ENCODE assay signal across 18 mouse cellular contexts in the genomic region with DNA sequence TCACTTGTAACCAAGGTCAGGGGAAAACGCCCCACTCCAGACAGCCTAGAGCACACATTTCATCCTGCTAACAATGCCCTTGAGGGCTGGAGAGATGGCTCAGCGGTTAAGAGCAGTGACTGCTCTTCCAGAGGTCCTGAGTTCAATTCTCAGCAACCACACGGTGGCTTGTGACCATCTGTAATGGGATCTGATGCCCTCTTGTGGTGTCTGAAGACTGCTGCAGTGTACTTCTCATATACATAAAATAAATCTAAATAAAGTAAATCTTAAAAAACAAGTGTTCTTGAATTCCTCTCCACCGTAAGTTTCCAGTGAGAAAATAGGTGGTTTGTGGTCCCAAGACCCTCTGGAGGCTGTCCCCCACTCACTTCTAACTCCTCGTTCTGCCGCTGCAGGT. TPM values are rescaled to one million over a fixed set of nuclear protein-coding genes. Genes with fewer than 3 reads are reported as not detected.
DNase-seq lines count a peak whose midpoint lies in the region; ATAC-seq and TF ChIP-seq lines count a peak whose summit lies in the region.
"Had no signal": no experiment of that assay in that cellular context is flagged by ENCODE, and none has a peak within 500 bp of the region (broad histone marks: within the 10 kb centered on the region; RNA-seq: fewer than 3 reads in every experiment).

No protein-coding gene starts in this region.

- H3K4me3 ChIP-seq in intestine, postnatal 0 days (ENCODE audit: low read depth, low read length), result no peak overlapping the region
- H3K4me3 ChIP-seq in intestine, embryonic 15.5 days (replicated peaks), result no peak overlapping the region
- H3K4me3 ChIP-seq in lung, postnatal 0 days (ENCODE audit: low read depth, low read length), result no peak overlapping the region
- no peak overlapping the region for H3K4me3 ChIP-seq in ES-Bruce4 (ENCODE audit: low read depth, low read length)
- no peak overlapping the region for H3K4me3 ChIP-seq in stomach, postnatal 0 days (ENCODE audit: low read depth, low read length)
- H3K4me3 ChIP-seq: embryonic facial prominence, embryonic 10.5 days; hindbrain, embryonic 13.5 days; limb, embryonic 15.5 days; midbrain, embryonic 12.5 days; myocyte; stomach, embryonic 15.5 days had no signal

- H3K27me3 ChIP-seq in intestine, postnatal 0 days (replicated peaks; ENCODE audit: control insufficient read depth, insufficient read depth, low read length), result no peaks in the 10 kb centered on the region
- H3K27me3 ChIP-seq in intestine, embryonic 15.5 days (replicated peaks), result no peaks in the 10 kb centered on the region
- no peaks in the 10 kb centered on the region for H3K27me3 ChIP-seq in lung, postnatal 0 days (replicated peaks; ENCODE audit: insufficient read depth, low read length)
- H3K27me3 ChIP-seq in ES-Bruce4 (ENCODE audit: control insufficient read depth, insufficient read depth, low read length, poor library complexity, severe bottlenecking), result no peaks in the 10 kb centered on the region
- no peaks in the 10 kb centered on the region for H3K27me3 ChIP-seq in stomach, postnatal 0 days (ENCODE audit: control insufficient read depth, insufficient read depth, low read length)
- H3K27me3 ChIP-seq: hindbrain, embryonic 13.5 days; limb, embryonic 15.5 days; midbrain, embryonic 12.5 days; stomach, embryonic 15.5 days had no signal

- H3K4me1 ChIP-seq in intestine, postnatal 0 days (replicated peaks; ENCODE audit: control insufficient read depth, insufficient read depth, low read length), result no peaks in the 10 kb centered on the region
- H3K4me1 ChIP-seq in intestine, embryonic 15.5 days (replicated peaks), result no peaks in the 10 kb centered on the region
- no peaks in the 10 kb centered on the region for H3K4me1 ChIP-seq in lung, postnatal 0 days (ENCODE audit: insufficient read depth, low read depth, low read length)
- no peaks in the 10 kb centered on the region for H3K4me1 ChIP-seq in ES-Bruce4 (ENCODE audit: control insufficient read depth, insufficient read depth, low read length)
- no peaks in the 10 kb centered on the region for H3K4me1 ChIP-seq in stomach, postnatal 0 days (replicated peaks; ENCODE audit: control insufficient read depth, insufficient read depth)
- H3K4me1 ChIP-seq: embryonic facial prominence, embryonic 10.5 days; limb, embryonic 15.5 days; stomach, embryonic 15.5 days had no signal

- no peak for ATAC-seq in intestine, postnatal 0 days
- ATAC-seq in intestine, embryonic 15.5 days, result no peak
- no peak for ATAC-seq in lung, postnatal 0 days
- ATAC-seq in stomach, postnatal 0 days (ENCODE audit: low FRiP score, low TSS enrichment), result no peak
- ATAC-seq: intestine, embryonic 16.5 days had no signal

- no peak for DNase-seq in lung, postnatal 0 days (ENCODE audit: low spot score)
- no peak for DNase-seq in lung, postnatal 4 days
- DNase-seq in stomach, postnatal 0 days (ENCODE audit: low spot score), result no peak
- no peak for DNase-seq in frontal cortex, postnatal 25 days (ENCODE audit: low spot score in 2 of 2)
- DNase-seq: adrenal gland, adult 8-10 months; cerebellum, adult 8-10 months; gastrocnemius, postnatal 36 days; lung, adult 2 months had no signal

- peak; percentile 47 for TF ChIP-seq CTCF in intestine, postnatal 0 days (IDR thresholded peaks at IDR 0.05; ENCODE audit: low read depth)
- peak; percentile 41 for TF ChIP-seq CTCF in lung, postnatal 0 days (IDR thresholded peaks at IDR 0.05)
- peak; percentile 5 for TF ChIP-seq CTCF in ES-Bruce4 (IDR thresholded peaks at IDR 0.05; ENCODE audit: low read depth, low read length)
- TF ChIP-seq CTCF in stomach, postnatal 0 days (IDR thresholded peaks at IDR 0.05; ENCODE audit: low read depth), result peak; percentile 54

- 87% methylated on average over 6 of the region's 6 CpGs for WGBS in intestine, postnatal 0 days
- WGBS in intestine, embryonic 15.5 days, result 92% methylated on average over 6 of the region's 6 CpGs
- 84% methylated on average over 6 of the region's 6 CpGs for WGBS in lung, postnatal 0 days
- WGBS in stomach, postnatal 0 days, result 86% methylated on average over 6 of the region's 6 CpGs

- no peak overlapping the region for H3K27ac ChIP-seq in intestine, postnatal 0 days (ENCODE audit: low read depth, low read length)
- no peak overlapping the region for H3K27ac ChIP-seq in intestine, embryonic 15.5 days
- H3K27ac ChIP-seq in lung, postnatal 0 days (ENCODE audit: low read length), result no peak overlapping the region
- H3K27ac ChIP-seq in ES-Bruce4 (ENCODE audit: insufficient read depth, low read length), result no peak overlapping the region
- no peak overlapping the region for H3K27ac ChIP-seq in stomach, postnatal 0 days (replicated peaks)
- H3K27ac ChIP-seq: embryonic facial prominence, embryonic 10.5 days; hindbrain, embryonic 13.5 days; limb, embryonic 15.5 days; midbrain, embryonic 12.5 days; stomach, embryonic 15.5 days had no signal

- peaks cover 83% of the 10 kb centered on the region for H3K36me3 ChIP-seq in intestine, postnatal 0 days (ENCODE audit: control insufficient read depth, insufficient read depth)
- H3K36me3 ChIP-seq in intestine, embryonic 15.5 days, result peaks cover 29% of the 10 kb centered on the region
- peaks cover 24% of the 10 kb centered on the region for H3K36me3 ChIP-seq in lung, postnatal 0 days (ENCODE audit: insufficient read depth, low read length)
- H3K36me3 ChIP-seq in ES-Bruce4 (ENCODE audit: control insufficient read depth, insufficient read depth, low read length, poor library complexity, severe bottlenecking), result peaks cover 4% of the 10 kb centered on the region; the same call in 1 of the 2 replicates
- H3K36me3 ChIP-seq in stomach, postnatal 0 days (ENCODE audit: control insufficient read depth, insufficient read depth, low read length), result peaks cover 24% of the 10 kb centered on the region

- H3K9ac ChIP-seq in intestine, postnatal 0 days (ENCODE audit: low read depth, low read length), result no peak overlapping the region
- no peak overlapping the region for H3K9ac ChIP-seq in intestine, embryonic 15.5 days
- no peak overlapping the region for H3K9ac ChIP-seq in lung, postnatal 0 days (replicated peaks; ENCODE audit: low read depth)
- no peak overlapping the region for H3K9ac ChIP-seq in ES-Bruce4 (ENCODE audit: low read depth, poor library complexity, severe bottlenecking)
- no peak overlapping the region for H3K9ac ChIP-seq in stomach, postnatal 0 days (ENCODE audit: low read length)
- H3K9ac ChIP-seq: hindbrain, embryonic 13.5 days; limb, embryonic 15.5 days; midbrain, embryonic 12.5 days; stomach, embryonic 15.5 days had no signal

- TF ChIP-seq POLR2A in ES-Bruce4 (IDR thresholded peaks at IDR 0.05; ENCODE audit: insufficient read depth, low read length), result no peak

- no peaks in the 10 kb centered on the region for H3K9me3 ChIP-seq in intestine, postnatal 0 days (ENCODE audit: control insufficient read depth)
- H3K9me3 ChIP-seq in intestine, embryonic 15.5 days, result no peaks in the 10 kb centered on the region
- no peaks in the 10 kb centered on the region for H3K9me3 ChIP-seq in lung, postnatal 0 days (ENCODE audit: low read length)
- peaks cover 12% of the 10 kb centered on the region for H3K9me3 ChIP-seq in ES-Bruce4 (replicated peaks; ENCODE audit: control insufficient read depth, insufficient read depth, low read length, poor library complexity, severe bottlenecking)
- H3K9me3 ChIP-seq in stomach, postnatal 0 days (ENCODE audit: control insufficient read depth, low read length), result no peaks in the 10 kb centered on the region
- H3K9me3 ChIP-seq: embryonic facial prominence, embryonic 10.5 days; hindbrain, embryonic 13.5 days; limb, embryonic 15.5 days; midbrain, embryonic 12.5 days; stomach, embryonic 15.5 days had no signal

- TF ChIP-seq EP300 in lung, postnatal 0 days (IDR thresholded peaks at IDR 0.05), result no peak
- TF ChIP-seq EP300 in ES-Bruce4 (IDR thresholded peaks at IDR 0.05; ENCODE audit: insufficient read depth, low read depth, low read length), result no peak
- no peak for TF ChIP-seq EP300 in stomach, postnatal 0 days (optimal IDR thresholded peaks at IDR 0.05)

- no peak overlapping the region for H3K4me2 ChIP-seq in intestine, postnatal 0 days (replicated peaks; ENCODE audit: low read depth)
- H3K4me2 ChIP-seq in intestine, embryonic 15.5 days (replicated peaks), result no peak overlapping the region
- H3K4me2 ChIP-seq in lung, postnatal 0 days (replicated peaks; ENCODE audit: low read depth, low read length), result no peak overlapping the region
- H3K4me2 ChIP-seq in stomach, postnatal 0 days (replicated peaks; ENCODE audit: low read depth), result no peak overlapping the region
- H3K4me2 ChIP-seq: hindbrain, embryonic 13.5 days; limb, embryonic 15.5 days; midbrain, embryonic 12.5 days; stomach, embryonic 15.5 days had no signal

RNA-seq across cellular contexts. Expression of a gene that starts 33.8 kb away (rescaled TPM):
- polyA plus RNA-seq in intestine, postnatal 0 days (2015; fragmentation: Nextera tagmentation; extraction: Ambion mirVana), result 57.4 and 66.2 TPM in 2 replicates
- polyA plus RNA-seq in intestine, embryonic 15.5 days (2015; fragmentation: Nextera tagmentation; extraction: Ambion mirVana), result 64.3 and 74.9 TPM in 2 replicates
- polyA plus RNA-seq in lung, postnatal 0 days (2015; fragmentation: Nextera tagmentation; extraction: Ambion mirVana), result 151 and 155 TPM in 2 replicates
- polyA plus RNA-seq in ES-Bruce4 (2011; ENCODE audit: insufficient read depth, insufficient read length, low read depth, missing spikeins), result 41.3 and 42.9 TPM in 2 replicates
- 114 and 117 TPM in 2 replicates for polyA plus RNA-seq in stomach, postnatal 0 days (2015; fragmentation: Nextera tagmentation; extraction: Ambion mirVana)
